Mouse (Mus musculus): Measurements from ENCODE around the gene Scp2. TPM values are rescaled to one million over a fixed set of nuclear protein-coding genes. Genes with fewer than 3 reads are reported as not detected.

Gene Scp2
- 1,645 TPM for polyA plus RNA-seq (2014; fragmentation: Illumina TruSeq; extraction: RNeasy Lipid Tissue Mini Kit (QIAGEN cat#74804); ENCODE audit: low replicate concordance)

GRCm38 (mm10) chr4:108144880-108145279 lies at the start of gene Scp2:
Gene Scp2 (minus strand): TSS chr4:108144998.

GRCm38 (mm10) chr4:108165152-108165895 lies 20.5 kb upstream of the Scp2 start, which contains the start of gene Echdc2:
Gene Echdc2 (plus strand): TSS chr4:108165437.

GRCm38 (mm10) chr4:108096345-108096744 lies 48.5 kb downstream of the Scp2 start, which contains the start of gene Podn:
Gene Podn (minus strand): TSS chr4:108096445.

Other genes starting within 250 kb of the Scp2 start
- gene Cpt2, start 221.4 kb downstream of the Scp2 start, polyA plus RNA-seq (2014; fragmentation: Illumina TruSeq; extraction: RNeasy Lipid Tissue Mini Kit (QIAGEN cat#74804); ENCODE audit: low replicate concordance) = 256 TPM
- not detected for gene Slc1a7, start 176.7 kb downstream of the Scp2 start, polyA plus RNA-seq (2014; fragmentation: Illumina TruSeq; extraction: RNeasy Lipid Tissue Mini Kit (QIAGEN cat#74804); ENCODE audit: low replicate concordance)
- 6.1 TPM for gene Podn, start 48.6 kb downstream of the Scp2 start, polyA plus RNA-seq (2014; fragmentation: Illumina TruSeq; extraction: RNeasy Lipid Tissue Mini Kit (QIAGEN cat#74804); ENCODE audit: low replicate concordance)
- 9.0 TPM for gene Echdc2, start 20.4 kb upstream of the Scp2 start, polyA plus RNA-seq (2014; fragmentation: Illumina TruSeq; extraction: RNeasy Lipid Tissue Mini Kit (QIAGEN cat#74804); ENCODE audit: low replicate concordance)
- gene Zyg11a, start 73.0 kb upstream of the Scp2 start, polyA plus RNA-seq (2014; fragmentation: Illumina TruSeq; extraction: RNeasy Lipid Tissue Mini Kit (QIAGEN cat#74804); ENCODE audit: low replicate concordance) = 1.5 TPM
- 37.2 TPM for gene Zyg11b, start 156.1 kb upstream of the Scp2 start, polyA plus RNA-seq (2014; fragmentation: Illumina TruSeq; extraction: RNeasy Lipid Tissue Mini Kit (QIAGEN cat#74804); ENCODE audit: low replicate concordance)
- gene Coa7, start 183.1 kb upstream of the Scp2 start, polyA plus RNA-seq (2014; fragmentation: Illumina TruSeq; extraction: RNeasy Lipid Tissue Mini Kit (QIAGEN cat#74804); ENCODE audit: low replicate concordance) = 10.7 TPM
- gene Shisal2a, start 238.4 kb upstream of the Scp2 start, polyA plus RNA-seq (2014; fragmentation: Illumina TruSeq; extraction: RNeasy Lipid Tissue Mini Kit (QIAGEN cat#74804); ENCODE audit: low replicate concordance) = not detected

All from small intestine, adult 10 weeks (tissue).